Mouse (Mus musculus): ENCODE data around the gene Gm49405. TPM values are rescaled to one million over a fixed set of nuclear protein-coding genes. Genes with fewer than 3 reads are reported as not detected.
"Not testable (repeated sequence)": the region's sequence is repeated elsewhere in the genome, so short reads cannot be mapped to it uniquely, and the experiment has no call there.

Gene Gm49405
- polyA plus RNA-seq, 1 experiment = 3.1 TPM

- Histone ChIP-seq H3K27ac (ENCODE audit: insufficient read depth, low read length) (no peak overlapping the region), H3K4me1 (ENCODE audit: control insufficient read depth, insufficient read depth, low read length) (no peaks in the 10 kb centered on the region), H3K4me3 (ENCODE audit: insufficient read depth, low read length) (no peak overlapping the region)
- TF ChIP-seq POLR2A (IDR thresholded peaks at IDR 0.05; ENCODE audit: extremely low read depth, insufficient read depth, low read length) = no peak
- TF ChIP-seq CTCF (IDR thresholded peaks at IDR 0.05; ENCODE audit: extremely low read depth, insufficient read depth, low read length) = no peak
Measured at GRCm38 (mm10) chr19:4023185-4023584, 22.8 kb downstream of the Gm49405 start.

DNA sequence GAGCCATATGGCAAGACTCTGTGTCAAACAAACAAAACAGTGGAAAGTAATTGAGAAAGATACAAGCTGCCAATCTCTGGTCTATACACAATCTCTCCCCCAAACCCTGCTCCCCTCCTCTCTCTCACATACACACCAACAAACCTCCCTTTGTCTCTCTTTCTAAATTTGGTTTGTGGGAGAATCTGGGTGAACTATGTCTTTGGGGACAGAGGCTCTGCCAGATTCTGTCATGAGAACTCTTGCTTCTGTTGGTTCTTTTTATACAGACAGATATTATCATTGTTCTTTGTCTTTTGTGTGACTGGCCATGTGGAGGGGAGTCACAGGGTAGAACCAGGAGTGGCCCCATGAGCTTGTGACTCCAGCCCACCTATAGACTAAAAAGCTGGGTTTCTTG lies 27.1 kb downstream of the Gm49405 start:
- TF ChIP-seq CTCF (IDR thresholded peaks at IDR 0.05; ENCODE audit: extremely low read depth, insufficient read depth, low read length) (no peak), POLR2A (IDR thresholded peaks at IDR 0.05; ENCODE audit: extremely low read depth, insufficient read depth, low read length) (no peak)

DNA sequence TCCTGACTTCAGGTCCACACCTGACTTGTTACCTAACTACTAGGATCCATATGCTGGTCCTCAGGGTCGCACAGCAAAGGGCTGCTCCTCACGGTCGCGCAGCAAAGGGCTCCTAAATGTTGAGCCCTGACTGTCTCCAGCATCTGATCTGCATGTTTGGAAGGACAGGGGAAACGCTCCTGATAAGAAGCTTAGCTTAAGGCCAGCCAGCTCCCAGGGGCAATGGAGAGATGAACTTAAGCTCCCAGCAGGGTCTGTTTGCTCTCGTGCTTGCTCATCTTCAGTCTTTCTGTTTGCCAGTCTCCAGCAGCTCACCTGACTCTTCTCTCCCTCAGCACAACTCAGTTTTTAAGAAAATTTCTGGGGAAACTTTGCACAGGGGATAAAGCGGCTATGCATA lies 32.2 kb downstream of the Gm49405 start:
- H3K27ac ChIP-seq (ENCODE audit: insufficient read depth, low read length) = no peak overlapping the region
- no peaks in the 10 kb centered on the region for H3K4me1 ChIP-seq (ENCODE audit: control insufficient read depth, insufficient read depth, low read length)
- H3K4me3 ChIP-seq (ENCODE audit: insufficient read depth, low read length) = no peak overlapping the region
- no peak for TF ChIP-seq CTCF (IDR thresholded peaks at IDR 0.05; ENCODE audit: extremely low read depth, insufficient read depth, low read length)
- TF ChIP-seq POLR2A (IDR thresholded peaks at IDR 0.05; ENCODE audit: extremely low read depth, insufficient read depth, low read length) = no peak

More for the DNA sequence above, 27.1 kb downstream of the Gm49405 start:
- no peak overlapping the region for H3K4me3 ChIP-seq (ENCODE audit: insufficient read depth, low read length)
- no peaks in the 10 kb centered on the region for H3K4me1 ChIP-seq (ENCODE audit: control insufficient read depth, insufficient read depth, low read length)
- H3K27ac ChIP-seq (ENCODE audit: insufficient read depth, low read length) = peak overlapping the region; percentile 77

DNA sequence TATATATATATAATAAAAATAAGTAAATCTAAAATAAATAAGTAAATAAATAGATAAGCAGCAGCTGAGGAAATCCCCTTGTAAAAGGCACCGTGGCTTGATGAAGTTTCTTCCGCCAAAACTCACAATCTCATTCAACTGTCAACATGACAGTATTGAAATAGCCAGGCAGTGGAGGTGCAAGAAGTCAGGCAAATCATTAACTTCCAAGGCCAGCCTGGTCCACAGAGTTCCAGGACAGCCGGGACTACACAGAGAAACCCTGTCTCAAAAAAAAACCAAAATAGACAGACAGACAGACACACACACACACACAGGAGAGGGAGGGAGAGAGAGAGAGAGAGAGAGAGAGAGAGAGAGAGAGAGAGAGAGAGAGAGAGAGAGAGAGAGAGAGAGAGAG lies 32.9 kb downstream of the Gm49405 start:
- Histone ChIP-seq H3K4me1 (ENCODE audit: control insufficient read depth, insufficient read depth, low read length) (peaks cover 1% of the 10 kb centered on the region; the same call in 1 of the 2 replicates), H3K4me3 (ENCODE audit: insufficient read depth, low read length) (no peak overlapping the region), H3K27ac (ENCODE audit: insufficient read depth, low read length) (no peak overlapping the region)
- TF ChIP-seq POLR2A (IDR thresholded peaks at IDR 0.05; ENCODE audit: extremely low read depth, insufficient read depth, low read length) = no peak
- TF ChIP-seq CTCF (IDR thresholded peaks at IDR 0.05; ENCODE audit: extremely low read depth, insufficient read depth, low read length) = no peak

DNA sequence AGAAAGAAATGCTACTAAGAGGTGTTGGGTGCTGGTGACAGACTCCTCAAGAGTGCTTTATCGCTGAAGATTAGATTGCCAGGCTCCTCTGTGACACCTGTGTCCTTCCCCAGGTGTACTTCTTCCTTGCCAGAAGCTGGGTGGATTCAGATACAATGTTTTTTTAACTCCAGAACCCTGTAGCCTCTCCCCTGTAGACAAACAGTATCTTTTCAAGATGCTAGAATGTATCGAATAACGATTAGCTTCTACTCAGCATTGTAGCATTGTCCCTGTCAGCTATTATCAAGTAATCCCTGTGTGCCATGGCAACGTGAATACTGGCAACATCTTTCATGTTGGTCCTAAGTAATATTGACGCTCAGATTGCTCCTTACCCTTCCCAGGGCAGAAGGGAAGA lies 33.3 kb downstream of the Gm49405 start:
- Histone ChIP-seq H3K4me1 (ENCODE audit: control insufficient read depth, insufficient read depth, low read length) (peaks cover 2% of the 10 kb centered on the region; the same call in 1 of the 2 replicates), H3K4me3 (ENCODE audit: insufficient read depth, low read length) (no peak overlapping the region), H3K27ac (ENCODE audit: insufficient read depth, low read length) (no peak overlapping the region)
- TF ChIP-seq CTCF (IDR thresholded peaks at IDR 0.05; ENCODE audit: extremely low read depth, insufficient read depth, low read length) = no peak
- no peak for TF ChIP-seq POLR2A (IDR thresholded peaks at IDR 0.05; ENCODE audit: extremely low read depth, insufficient read depth, low read length)

DNA sequence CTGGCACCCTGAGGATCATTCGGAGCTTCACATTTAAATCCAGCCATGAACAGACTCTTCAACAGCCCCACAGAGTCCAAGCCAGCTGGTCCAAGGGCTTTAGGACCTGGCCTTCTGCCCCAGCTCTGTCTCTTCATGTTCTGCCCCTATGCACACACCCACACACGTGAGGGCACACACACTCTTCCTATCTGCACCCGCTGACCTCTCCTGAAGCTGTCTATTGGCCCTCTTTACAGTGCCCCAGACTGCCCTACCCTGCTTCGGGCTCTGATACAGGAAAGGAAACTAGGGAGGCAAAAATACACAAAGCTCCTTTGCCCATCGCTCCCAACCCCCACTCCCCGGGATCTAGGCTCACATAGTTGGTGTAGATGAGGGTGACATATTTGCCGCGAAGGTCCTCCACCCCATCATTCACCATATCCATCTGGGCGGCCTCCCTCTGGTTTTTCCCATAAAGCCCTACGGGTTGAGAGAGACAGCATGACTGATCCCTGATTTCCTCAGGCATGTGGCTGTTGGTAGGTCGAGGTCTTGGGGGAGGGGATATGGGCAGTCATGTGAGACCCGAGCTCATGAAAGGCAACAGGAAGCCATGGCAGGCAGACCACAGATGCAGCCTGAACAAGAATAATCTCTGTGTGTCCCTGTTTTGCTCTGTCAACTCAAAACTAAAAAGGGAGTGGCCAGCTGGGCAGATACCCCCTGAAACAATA lies 36.1 kb downstream of the Gm49405 start:
- no peak overlapping the region; the same call in 1 of the 2 replicates for H3K4me3 ChIP-seq (ENCODE audit: insufficient read depth, low read length)
- no peak for TF ChIP-seq CTCF (IDR thresholded peaks at IDR 0.05; ENCODE audit: extremely low read depth, insufficient read depth, low read length)
- TF ChIP-seq POLR2A (IDR thresholded peaks at IDR 0.05; ENCODE audit: extremely low read depth, insufficient read depth, low read length) = no peak
- no peak overlapping the region for H3K27ac ChIP-seq (ENCODE audit: insufficient read depth, low read length)
- H3K4me1 ChIP-seq (ENCODE audit: control insufficient read depth, insufficient read depth, low read length) = peaks cover 2% of the 10 kb centered on the region; the same call in 1 of the 2 replicates

GRCm38 (mm10) chr19:4037154-4037787 lies 36.8 kb downstream of the Gm49405 start:
- peak overlapping the region; percentile 64 for H3K4me3 ChIP-seq (ENCODE audit: insufficient read depth, low read length)
- not testable (repeated sequence) for H3K27ac ChIP-seq (ENCODE audit: insufficient read depth, low read length); H3K4me1 ChIP-seq (ENCODE audit: control insufficient read depth, insufficient read depth, low read length)

- TF ChIP-seq CTCF (IDR thresholded peaks at IDR 0.05; ENCODE audit: extremely low read depth, insufficient read depth, low read length) (no peak), POLR2A (IDR thresholded peaks at IDR 0.05; ENCODE audit: extremely low read depth, insufficient read depth, low read length) (peak; percentile 96)
- Histone ChIP-seq H3K4me3 (ENCODE audit: insufficient read depth, low read length) (peak within 1 kb of the TSS; percentile 64), H3K4me1 (ENCODE audit: control insufficient read depth, insufficient read depth, low read length) (peaks cover 2% of the 10 kb centered on the region; the same call in 1 of the 2 replicates), H3K27ac (ENCODE audit: insufficient read depth, low read length) (0 out of 2 replicates have a peak within 1 kb of the TSS, but pooled peaks have one; percentile 55)
Measured at GRCm38 (mm10) chr19:4037788-4038232, 37.4 kb downstream of the Gm49405 start, which contains the start of gene Gstp1. Gstp1 (minus strand) TSS chr19:4037985.

DNA sequence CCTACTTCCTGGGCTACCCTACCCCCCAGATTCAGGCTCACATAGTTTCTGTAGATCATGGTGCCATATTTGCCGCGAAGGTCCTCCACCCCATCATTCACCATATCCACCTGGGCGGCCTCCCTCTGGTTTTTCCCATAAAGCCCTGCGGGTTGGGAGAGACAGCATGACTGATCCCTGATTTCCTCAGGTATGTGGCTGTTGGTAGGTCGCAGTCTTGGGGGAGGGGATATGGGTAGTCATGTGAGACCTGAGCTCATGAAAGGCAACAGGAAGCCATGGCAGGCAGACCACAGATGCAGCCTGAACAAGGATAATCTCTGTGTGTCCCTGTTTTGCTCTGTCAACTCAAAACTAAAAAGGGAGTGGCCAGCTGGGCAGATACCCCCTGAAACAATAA lies 40.5 kb downstream of the Gm49405 start:
- H3K4me1 ChIP-seq (ENCODE audit: control insufficient read depth, insufficient read depth, low read length); H3K27ac ChIP-seq (ENCODE audit: insufficient read depth, low read length); H3K4me3 ChIP-seq (ENCODE audit: insufficient read depth, low read length): not testable (repeated sequence)

DNA sequence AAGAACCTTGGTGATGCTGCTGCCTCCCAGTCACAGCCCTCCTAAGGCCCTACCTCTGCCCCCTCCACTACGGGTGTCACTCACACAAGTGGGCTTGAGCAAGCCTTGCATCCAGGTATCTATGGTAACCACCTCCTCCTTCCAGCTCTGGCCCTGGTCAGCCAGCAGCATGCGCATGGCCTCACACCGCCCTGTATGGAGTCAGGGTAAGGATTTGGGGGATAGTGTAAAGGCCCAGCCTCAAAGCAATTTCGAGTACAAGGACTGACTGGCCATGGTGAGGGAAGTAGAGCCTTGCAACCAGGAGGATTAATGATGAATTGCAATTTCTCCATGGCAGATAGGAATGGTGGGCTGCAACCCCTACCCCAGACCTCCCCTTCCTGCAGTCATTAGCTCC lies 41.1 kb downstream of the Gm49405 start:
- H3K4me3 ChIP-seq (ENCODE audit: insufficient read depth, low read length); H3K4me1 ChIP-seq (ENCODE audit: control insufficient read depth, insufficient read depth, low read length); H3K27ac ChIP-seq (ENCODE audit: insufficient read depth, low read length): not testable (repeated sequence)

Measured in cortical plate, adult 2 months (tissue).